Mouse (Mus musculus): ENCODE measurements around the gene Tmx1. TPM values are rescaled to one million over a fixed set of nuclear protein-coding genes. Genes with fewer than 3 reads are reported as not detected.

Tmx1 gene
- polyA plus RNA-seq, 1 experiment from 2014 or later = 92.4 TPM

- Histone ChIP-seq H3K36me3 (no peaks in the 10 kb centered on the region), H3K9me3 (replicated peaks) (no peaks in the 10 kb centered on the region), H3K9ac (no peak overlapping the region), H3K27me3 (replicated peaks) (no peaks in the 10 kb centered on the region), H3K4me2 (no peak overlapping the region), H3K4me1 (replicated peaks) (peaks cover 16% of the 10 kb centered on the region), H3K4me3 (no peak overlapping the region), H3K27ac (ENCODE audit: poor library complexity, severe bottlenecking) (no peak overlapping the region)
- ATAC-seq (ENCODE audit: insufficient number of reproducible peaks, low FRiP score) = no peak
Measured at GRCm38 (mm10) chr12:70449961-70450360, 2.9 kb upstream of the Tmx1 start.

DNA sequence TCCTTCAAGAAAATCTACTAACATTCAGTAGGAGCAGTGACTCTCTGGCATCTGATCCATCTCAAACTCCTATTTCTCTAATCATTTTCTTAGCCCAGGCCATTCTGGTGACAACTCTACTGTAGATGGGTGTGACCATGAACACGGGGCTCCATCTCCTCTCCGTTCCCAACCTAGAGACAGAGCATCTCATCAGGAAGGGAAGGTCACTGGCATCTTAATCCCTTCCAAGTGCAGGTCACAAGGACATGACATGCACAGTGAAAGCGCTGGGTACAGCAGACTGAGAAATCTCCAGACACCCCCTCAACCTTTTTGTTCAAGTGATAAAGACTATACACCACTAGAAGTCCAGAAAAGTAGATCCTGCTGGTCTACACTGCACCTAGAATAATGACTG is 1.4 kb upstream of the Tmx1 start:
- Histone ChIP-seq H3K9ac (no peak overlapping the region), H3K4me2 (peak overlapping the region; percentile 31; the same call in 1 of the 2 replicates), H3K27me3 (replicated peaks) (no peaks in the 10 kb centered on the region), H3K4me3 (no peak overlapping the region), H3K4me1 (replicated peaks) (peaks cover 16% of the 10 kb centered on the region), H3K9me3 (replicated peaks) (no peaks in the 10 kb centered on the region), H3K27ac (ENCODE audit: poor library complexity, severe bottlenecking) (peak overlapping the region; percentile 54), H3K36me3 (no peaks in the 10 kb centered on the region)
- WGBS = 68% methylated on average over 3 of the region's 3 CpGs
- ATAC-seq (ENCODE audit: insufficient number of reproducible peaks, low FRiP score) = no peak

DNA sequence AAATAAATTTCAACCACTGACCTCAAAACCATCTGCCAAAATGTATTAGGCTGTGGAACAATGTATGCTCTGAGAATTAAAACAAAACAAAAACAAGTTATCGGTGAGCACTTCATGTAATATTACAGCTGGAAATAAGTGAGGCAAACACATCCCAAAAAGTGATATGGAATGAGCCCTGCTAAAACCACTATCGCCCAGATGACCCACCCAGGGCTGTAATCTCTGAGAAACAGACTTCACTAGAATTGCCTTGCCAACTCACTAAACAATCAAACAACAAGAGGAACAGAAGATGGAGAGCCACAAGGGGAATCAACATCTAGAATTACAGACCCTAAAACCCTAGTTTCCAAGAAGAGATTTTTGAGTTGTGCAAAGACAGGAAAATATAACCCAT is 752 bp upstream of the Tmx1 start:
- H3K4me3 ChIP-seq = peak overlapping the region; percentile 93
- no peaks in the 10 kb centered on the region for H3K27me3 ChIP-seq (replicated peaks)
- no peaks in the 10 kb centered on the region for H3K9me3 ChIP-seq (replicated peaks)
- peak overlapping the region; percentile 95 for H3K9ac ChIP-seq
- H3K36me3 ChIP-seq = peaks cover 3% of the 10 kb centered on the region; the same call in 1 of the 2 replicates
- peak overlapping the region; percentile 89 for H3K27ac ChIP-seq (ENCODE audit: poor library complexity, severe bottlenecking)
- H3K4me1 ChIP-seq (replicated peaks) = peaks cover 16% of the 10 kb centered on the region
- H3K4me2 ChIP-seq = peak overlapping the region; percentile 75
- ATAC-seq (ENCODE audit: insufficient number of reproducible peaks, low FRiP score) = no peak
- 65% methylated on average over 2 of the region's 2 CpGs for WGBS

- H3K27me3 ChIP-seq (replicated peaks) = no peaks in the 10 kb centered on the region
- H3K4me1 ChIP-seq (replicated peaks) = peaks cover 16% of the 10 kb centered on the region
- H3K9me3 ChIP-seq (replicated peaks) = no peaks in the 10 kb centered on the region
- H3K9ac ChIP-seq = no peak overlapping the region
- peaks cover 26% of the 10 kb centered on the region for H3K36me3 ChIP-seq
- 0 out of 2 replicates have a peak overlapping the region, but pooled peaks have one; percentile 2 for H3K4me2 ChIP-seq
- H3K27ac ChIP-seq (ENCODE audit: poor library complexity, severe bottlenecking) = no peak overlapping the region
- no peak overlapping the region for H3K4me3 ChIP-seq
- ATAC-seq (ENCODE audit: insufficient number of reproducible peaks, low FRiP score) = no peak
- WGBS = 91% methylated on average over 8 of the region's 8 CpGs
Measured at GRCm38 (mm10) chr12:70455226-70455625, 2.3 kb downstream of the Tmx1 start.

GRCm38 (mm10) chr12:70459546-70459945 is 6.7 kb downstream of the Tmx1 start:
- no peak overlapping the region for H3K4me3 ChIP-seq
- no peaks in the 10 kb centered on the region for H3K9me3 ChIP-seq (replicated peaks)
- H3K27me3 ChIP-seq (replicated peaks) = no peaks in the 10 kb centered on the region
- H3K9ac ChIP-seq = no peak overlapping the region
- 90% methylated on average over 1 of the region's 1 CpGs for WGBS
- H3K4me2 ChIP-seq = no peak overlapping the region
- H3K36me3 ChIP-seq = peaks cover 48% of the 10 kb centered on the region
- peaks cover 5% of the 10 kb centered on the region; the same call in 1 of the 2 replicates for H3K4me1 ChIP-seq (replicated peaks)
- ATAC-seq (ENCODE audit: insufficient number of reproducible peaks, low FRiP score) = no peak
- H3K27ac ChIP-seq (ENCODE audit: poor library complexity, severe bottlenecking) = no peak overlapping the region

DNA sequence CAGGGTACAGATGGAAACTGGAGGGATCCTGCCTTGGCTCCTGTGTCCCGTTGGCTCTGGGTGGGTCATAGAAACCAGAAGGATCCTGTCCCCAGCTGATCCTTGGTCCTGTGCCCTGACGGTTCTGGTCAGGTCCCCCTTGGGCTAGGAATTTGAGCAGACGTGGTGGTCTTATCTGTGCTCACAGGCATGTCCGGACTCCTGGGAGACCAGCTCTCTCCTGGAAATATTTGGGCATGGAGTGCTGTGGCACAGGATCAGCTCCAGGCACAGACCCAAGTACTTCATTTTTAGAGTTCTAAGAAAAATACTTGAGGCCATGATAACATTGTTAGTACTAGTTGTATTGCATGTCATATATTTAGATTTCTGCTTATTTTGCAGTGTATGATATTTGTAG is 11.1 kb downstream of the Tmx1 start:
- no peak overlapping the region for H3K9ac ChIP-seq
- no peaks in the 10 kb centered on the region for H3K9me3 ChIP-seq (replicated peaks)
- WGBS = 61% methylated on average over 4 of the region's 4 CpGs
- peaks cover 5% of the 10 kb centered on the region; the same call in 1 of the 2 replicates for H3K4me1 ChIP-seq (replicated peaks)
- peaks cover 63% of the 10 kb centered on the region for H3K36me3 ChIP-seq
- H3K27ac ChIP-seq (ENCODE audit: poor library complexity, severe bottlenecking) = no peak overlapping the region
- H3K4me2 ChIP-seq = no peak overlapping the region
- no peak for ATAC-seq (ENCODE audit: insufficient number of reproducible peaks, low FRiP score)
- H3K4me3 ChIP-seq = no peak overlapping the region
- no peaks in the 10 kb centered on the region for H3K27me3 ChIP-seq (replicated peaks)

GRCm38 (mm10) chr12:70475336-70475735 is 22.4 kb downstream of the Tmx1 start:
- Histone ChIP-seq H3K4me3 (no peak overlapping the region), H3K4me2 (no peak overlapping the region), H3K27ac (ENCODE audit: poor library complexity, severe bottlenecking) (no peak overlapping the region), H3K27me3 (replicated peaks) (no peaks in the 10 kb centered on the region), H3K9ac (no peak overlapping the region), H3K9me3 (replicated peaks) (no peaks in the 10 kb centered on the region), H3K36me3 (no peaks in the 10 kb centered on the region), H3K4me1 (replicated peaks) (no peaks in the 10 kb centered on the region)
- ATAC-seq (ENCODE audit: insufficient number of reproducible peaks, low FRiP score) = no peak
- 63% methylated on average over 3 of the region's 3 CpGs for WGBS

DNA sequence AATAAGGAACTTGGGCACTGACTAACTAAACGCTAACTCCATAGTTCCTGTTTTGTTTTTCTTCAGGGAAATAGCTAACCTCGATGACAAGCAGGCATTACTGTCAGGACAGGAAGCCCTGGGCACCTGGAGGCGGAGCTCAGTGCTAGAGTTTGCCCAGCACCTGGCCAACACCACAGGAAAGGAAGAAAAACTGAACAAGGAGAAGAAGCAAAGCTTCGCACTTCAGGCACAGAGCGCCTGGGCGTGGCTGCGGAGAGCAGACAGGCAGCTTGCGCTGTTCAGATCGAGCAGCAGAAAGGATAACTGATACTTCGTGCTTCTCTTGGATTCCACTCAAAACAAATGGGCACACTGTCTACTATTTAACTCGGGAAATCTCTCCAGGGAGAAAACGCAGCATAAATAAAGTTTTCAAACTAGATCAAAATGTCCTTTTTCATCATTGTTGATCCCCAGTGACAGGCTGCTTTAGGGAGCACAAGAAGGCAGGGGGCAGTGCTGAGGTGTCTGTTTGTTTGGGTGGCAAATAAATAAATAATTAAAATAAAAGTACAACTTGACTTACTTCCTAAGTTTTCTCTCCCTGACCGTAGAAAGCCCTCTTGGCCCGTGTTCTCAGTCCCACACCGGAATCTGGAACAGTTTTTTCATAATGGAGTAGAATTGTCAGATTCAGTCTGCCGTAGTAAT is 24.1 kb downstream of the Tmx1 start:
- Histone ChIP-seq H3K4me3 (no peak overlapping the region), H3K4me1 (replicated peaks) (no peaks in the 10 kb centered on the region), H3K27ac (ENCODE audit: poor library complexity, severe bottlenecking) (no peak overlapping the region), H3K36me3 (no peaks in the 10 kb centered on the region), H3K9ac (no peak overlapping the region), H3K9me3 (replicated peaks) (no peaks in the 10 kb centered on the region), H3K4me2 (no peak overlapping the region), H3K27me3 (replicated peaks) (no peaks in the 10 kb centered on the region)
- 78% methylated on average over 16 of the region's 16 CpGs for WGBS
- no peak for ATAC-seq (ENCODE audit: insufficient number of reproducible peaks, low FRiP score)

GRCm38 (mm10) chr12:70477593-70478287 is 24.8 kb downstream of the Tmx1 start:
- Histone ChIP-seq H3K36me3 (no peaks in the 10 kb centered on the region), H3K4me3 (no peak overlapping the region), H3K27me3 (replicated peaks) (no peaks in the 10 kb centered on the region), H3K4me2 (no peak overlapping the region), H3K4me1 (replicated peaks) (no peaks in the 10 kb centered on the region), H3K27ac (ENCODE audit: poor library complexity, severe bottlenecking) (no peak overlapping the region), H3K9me3 (replicated peaks) (no peaks in the 10 kb centered on the region), H3K9ac (no peak overlapping the region)
- no peak for ATAC-seq (ENCODE audit: insufficient number of reproducible peaks, low FRiP score)
- 75% methylated on average over 16 of the region's 16 CpGs for WGBS

- Histone ChIP-seq H3K4me3 (no peak overlapping the region), H3K36me3 (no peaks in the 10 kb centered on the region), H3K9ac (no peak overlapping the region), H3K27ac (ENCODE audit: poor library complexity, severe bottlenecking) (no peak overlapping the region), H3K9me3 (replicated peaks) (no peaks in the 10 kb centered on the region), H3K4me1 (replicated peaks) (no peaks in the 10 kb centered on the region), H3K4me2 (no peak overlapping the region), H3K27me3 (replicated peaks) (no peaks in the 10 kb centered on the region)
- WGBS = 83% methylated on average over 7 of the region's 7 CpGs
- ATAC-seq (ENCODE audit: insufficient number of reproducible peaks, low FRiP score) = no peak
Measured at GRCm38 (mm10) chr12:70485956-70486355, 33.1 kb downstream of the Tmx1 start.

DNA sequence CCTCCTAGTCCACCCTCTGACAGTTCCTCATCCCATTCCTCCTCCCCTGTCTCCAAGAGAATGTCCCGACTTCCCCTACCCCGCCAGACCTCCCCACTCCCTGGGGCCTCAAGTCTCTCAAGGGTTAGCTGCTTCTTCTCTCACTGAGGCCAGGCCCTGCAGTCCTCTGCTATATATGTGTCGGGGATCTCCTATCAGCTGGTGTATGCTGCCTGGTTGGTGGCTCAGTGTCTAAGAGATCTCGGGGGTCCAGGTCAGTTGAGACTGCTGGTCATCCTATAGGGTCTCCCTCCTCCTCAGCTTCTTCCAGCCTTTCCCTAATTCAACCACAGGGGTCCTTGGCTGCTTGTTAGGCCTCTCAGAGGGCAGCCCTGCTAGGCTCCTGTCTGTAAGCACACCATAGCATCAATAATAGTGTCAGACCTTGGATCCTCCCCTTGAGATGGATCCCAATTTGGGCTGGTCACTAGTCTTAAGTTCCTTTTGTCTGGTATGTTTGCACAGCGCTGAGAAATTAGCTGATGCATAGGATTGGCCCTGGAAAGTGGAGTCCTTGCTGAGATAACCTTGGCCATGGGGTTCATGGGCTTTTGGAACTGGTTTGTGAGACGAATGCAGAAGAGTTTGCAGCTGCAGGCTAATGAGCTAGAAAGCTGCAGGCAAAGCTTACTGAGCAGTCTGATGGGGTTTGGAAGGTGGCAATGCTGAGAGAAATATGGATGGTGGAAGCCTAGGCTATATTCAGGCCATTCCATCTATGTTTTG is 34.0 kb downstream of the Tmx1 start:
- Histone ChIP-seq H3K4me3 (no peak overlapping the region), H3K9ac (no peak overlapping the region), H3K27ac (ENCODE audit: poor library complexity, severe bottlenecking) (no peak overlapping the region), H3K36me3 (no peaks in the 10 kb centered on the region), H3K4me2 (no peak overlapping the region), H3K9me3 (replicated peaks) (no peaks in the 10 kb centered on the region), H3K4me1 (replicated peaks) (no peaks in the 10 kb centered on the region), H3K27me3 (replicated peaks) (no peaks in the 10 kb centered on the region)
- 74% methylated on average over 6 of the region's 6 CpGs for WGBS
- ATAC-seq (ENCODE audit: insufficient number of reproducible peaks, low FRiP score) = no peak

All from heart, embryonic 12.5 days (tissue).